Mouse (Mus musculus) ES-E14 (cell line): ENCODE data around the gene Gm13697. TPM values are rescaled to one million over a fixed set of nuclear protein-coding genes. Genes with fewer than 3 reads are reported as not detected.
"Not testable (repeated sequence)": the region's sequence is repeated elsewhere in the genome, so short reads cannot be mapped to it uniquely, and the experiment has no call there.

Experiments
- DNase-seq: peaks from one replicate; pipeline ENCODE4 v3.0.0-alpha.2; 2013; ENCODE audit warnings: low read depth, low spot score
- H3K27ac ChIP-seq: 2 replicates; pipeline ENCODE4 v1.5.1; 2012; ENCODE audit warnings: low read depth, mild to moderate bottlenecking, low read length, moderate library complexity, mixed read lengths; ENCODE audit not compliant: poor library complexity, insufficient read depth, severe bottlenecking
- H3K36me3 ChIP-seq: 2 replicates; pipeline ENCODE4 v1.6.1; 2012; ENCODE audit warnings: mild to moderate bottlenecking, low read length, moderate library complexity, mixed read lengths; ENCODE audit not compliant: control insufficient read depth, poor library complexity, insufficient read depth, severe bottlenecking
- H3K4me1 ChIP-seq, 2 experiments: fragments of 150-350 bp in 1 of 2; sonication (generic) in 1 of 2; 2 replicates each; pipeline ENCODE4 v1.6.1; 2012; ENCODE audit warnings: low read length in 2 of 2, mild to moderate bottlenecking in 1 of 2, mixed read lengths in 1 of 2; ENCODE audit not compliant: control insufficient read depth in 2 of 2, insufficient read depth in 2 of 2, poor library complexity in 1 of 2
- H3K4me3 ChIP-seq, 2 experiments: fragments of 150-350 bp in 1 of 2; sonication (generic) in 1 of 2; 2 replicates each; pipeline ENCODE4 v1.5.1; 2012; ENCODE audit warnings: low read length in 2 of 2, low read depth in 1 of 2, mild to moderate bottlenecking in 1 of 2, mixed read lengths in 1 of 2; ENCODE audit not compliant: insufficient read depth in 1 of 2, poor library complexity in 1 of 2, severe bottlenecking in 1 of 2
- H3K9ac ChIP-seq: 2 replicates; pipeline ENCODE4 v1.6.1; 2012; ENCODE audit warnings: low read depth, mild to moderate bottlenecking, low read length, mixed read lengths; ENCODE audit not compliant: poor library complexity, insufficient read depth, severe bottlenecking
- H3K9me3 ChIP-seq: fragments of 150-350 bp; sonication (generic); 2 replicates; pipeline ENCODE4 v1.6.1; 2012; ENCODE audit warnings: low read depth, mild to moderate bottlenecking, low read length; ENCODE audit not compliant: control insufficient read depth, insufficient read depth
- CHD2 ChIP-seq: IDR thresholded peaks from 2 replicates; pipeline ENCODE4 v1.6.1; 2014; ENCODE audit warnings: mild to moderate bottlenecking, low read depth, low read length, inconsistent platforms
- HCFC1 ChIP-seq: IDR thresholded peaks from 2 replicates; pipeline ENCODE4 v1.6.1; 2012; ENCODE audit warnings: low read length, inconsistent platforms, borderline replicate concordance; ENCODE audit not compliant: insufficient read depth
- MAFK ChIP-seq: IDR thresholded peaks from 2 replicates; pipeline ENCODE4 v1.6.1; 2014; ENCODE audit warnings: mild to moderate bottlenecking, low read depth, low read length, inconsistent platforms; ENCODE audit not compliant: insufficient read depth
- ZC3H11A ChIP-seq: IDR thresholded peaks from 2 replicates; pipeline ENCODE4 v1.6.1; 2012; ENCODE audit warnings: low read depth, mild to moderate bottlenecking, inconsistent platforms, low read length, borderline replicate concordance
- ZNF384 ChIP-seq: IDR thresholded peaks from 2 replicates; pipeline ENCODE4 v1.6.1; 2012; ENCODE audit warnings: low read depth, low read length, inconsistent platforms
- in situ Hi-C, 2 experiments: fragments of 600-800 bp; cut with MboI; formaldehyde crosslinking; loops; one replicate each; pipeline ENCODE4 v1.15.1; 2025; ENCODE audit warnings: low sequenced_read_pairs in 2 of 2, inconsistent platforms in 1 of 2; ENCODE audit not compliant: unreplicated experiment in 2 of 2
- total RNA-seq: library from RNA; depleted of rRNA; stranded (reverse); fragments of 300-350 nt; gene quantifications from 2 replicates; pipeline ENCODE4 v1.2.3, GENCODE M21; 2012

Gm13697 gene
- total RNA-seq, 1 experiment: 3.7 TPM

GRCm38 (mm10) chr2:84009818-84010217 lies 25.3 kb downstream of the Gm13697 start:
- Histone ChIP-seq H3K36me3 (no peaks in the 10 kb centered on the region), H3K4me3 (no peak overlapping the region), H3K9ac (no peak overlapping the region), H3K27ac (no peak overlapping the region), H3K4me1 (no peaks in the 10 kb centered on the region), H3K9me3 (no peaks in the 10 kb centered on the region)
- no peak for DNase-seq
- in situ Hi-C loops: no loop called here
- TF ChIP-seq CHD2: no peak
- TF ChIP-seq MAFK: no peak
- TF ChIP-seq ZC3H11A: no peak
- TF ChIP-seq HCFC1: no peak

- Histone ChIP-seq H3K36me3 (no peaks in the 10 kb centered on the region), H3K9me3 (no peaks in the 10 kb centered on the region), H3K4me1 (no peaks in the 10 kb centered on the region), H3K9ac (no peak overlapping the region), H3K27ac (no peak overlapping the region), H3K4me3 (no peak overlapping the region)
- no peak for TF ChIP-seq HCFC1
- no peak for TF ChIP-seq ZC3H11A
- TF ChIP-seq ZNF384: no peak
- no peak for TF ChIP-seq MAFK
- TF ChIP-seq CHD2: no peak
- DNase-seq: no peak
- in situ Hi-C loops: no loop called here
These were observed 30.0 kb downstream of the Gm13697 start for GRCm38 (mm10) chr2:84014572-84014971.

GRCm38 (mm10) chr2:84016291-84016690 lies 31.7 kb downstream of the Gm13697 start:
- H3K9ac ChIP-seq, H3K9me3 ChIP-seq, in situ Hi-C loops, H3K4me1 ChIP-seq, DNase-seq, H3K4me3 ChIP-seq, H3K27ac ChIP-seq, H3K36me3 ChIP-seq: not testable (repeated sequence)

- no peaks in the 10 kb centered on the region for H3K4me1 ChIP-seq
- H3K27ac ChIP-seq: no peak overlapping the region
- in situ Hi-C loops: no loop called here
- no peak for TF ChIP-seq CHD2
- TF ChIP-seq ZNF384: no peak
- H3K4me3 ChIP-seq: no peak overlapping the region
- H3K9me3 ChIP-seq: no peaks in the 10 kb centered on the region
- no peak overlapping the region for H3K9ac ChIP-seq
- DNase-seq: no peak
- no peaks in the 10 kb centered on the region for H3K36me3 ChIP-seq
These were observed 33.8 kb downstream of the Gm13697 start for GRCm38 (mm10) chr2:84018330-84018729.

GRCm38 (mm10) chr2:84019519-84020305 lies 35.2 kb downstream of the Gm13697 start:
- Histone ChIP-seq H3K4me1 (no peaks in the 10 kb centered on the region), H3K36me3 (no peaks in the 10 kb centered on the region), H3K9me3 (no peaks in the 10 kb centered on the region), H3K9ac (no peak overlapping the region), H3K27ac (no peak overlapping the region), H3K4me3 (no peak overlapping the region)
- in situ Hi-C loops: no loop called here
- TF ChIP-seq MAFK (no peak), ZC3H11A (no peak), ZNF384 (no peak), CHD2 (no peak), HCFC1 (no peak)
- no peak for DNase-seq
